Mouse (Mus musculus) erythroblast, embryonic 14.5 days (primary cell): ENCODE data around the gene Hunk. TPM values are rescaled to one million over a fixed set of nuclear protein-coding genes. Genes with fewer than 3 reads are reported as not detected.

Source experiments
- H3K27me3 ChIP-seq: 2 replicates; pipeline ENCODE4 v1.6.1; 2012; ENCODE audit warnings: inconsistent platforms; ENCODE audit not compliant: control insufficient read depth
- H3K36me3 ChIP-seq: 2 replicates; pipeline ENCODE4 v1.6.1; 2012; ENCODE audit warnings: mild to moderate bottlenecking, inconsistent platforms; ENCODE audit not compliant: control insufficient read depth
- H3K4me1 ChIP-seq: 2 replicates; pipeline ENCODE4 v1.6.1; 2012; ENCODE audit warnings: inconsistent platforms; ENCODE audit not compliant: control insufficient read depth
- H3K4me3 ChIP-seq: replicated peaks from 2 replicates; pipeline ENCODE3; 2012; ENCODE audit warnings: moderate library complexity, mild to moderate bottlenecking, inconsistent platforms
- H3K9me3 ChIP-seq: 2 replicates; pipeline ENCODE4 v1.6.1; 2012; ENCODE audit warnings: low read length, inconsistent platforms, mixed read lengths; ENCODE audit not compliant: control insufficient read depth
- GATA1 ChIP-seq: IDR thresholded peaks from 2 replicates; pipeline ENCODE4 v1.6.1; 2012; ENCODE audit warnings: low read length, inconsistent platforms, mixed read lengths
- TAL1 ChIP-seq: IDR thresholded peaks from 3 replicates; pipeline ENCODE4 v1.6.1; 2012; ENCODE audit warnings: low read length, inconsistent platforms, mixed read lengths
- polyA plus RNA-seq: library from polyadenylated mRNA; stranded (reverse); fragments of >175 nt; gene quantifications from 2 replicates; pipeline ENCODE4 v1.2.3, GENCODE M21; 2012

Gene Hunk
- 0.01 TPM in 1 of 2 replicates, not detected in the other for polyA plus RNA-seq

DNA sequence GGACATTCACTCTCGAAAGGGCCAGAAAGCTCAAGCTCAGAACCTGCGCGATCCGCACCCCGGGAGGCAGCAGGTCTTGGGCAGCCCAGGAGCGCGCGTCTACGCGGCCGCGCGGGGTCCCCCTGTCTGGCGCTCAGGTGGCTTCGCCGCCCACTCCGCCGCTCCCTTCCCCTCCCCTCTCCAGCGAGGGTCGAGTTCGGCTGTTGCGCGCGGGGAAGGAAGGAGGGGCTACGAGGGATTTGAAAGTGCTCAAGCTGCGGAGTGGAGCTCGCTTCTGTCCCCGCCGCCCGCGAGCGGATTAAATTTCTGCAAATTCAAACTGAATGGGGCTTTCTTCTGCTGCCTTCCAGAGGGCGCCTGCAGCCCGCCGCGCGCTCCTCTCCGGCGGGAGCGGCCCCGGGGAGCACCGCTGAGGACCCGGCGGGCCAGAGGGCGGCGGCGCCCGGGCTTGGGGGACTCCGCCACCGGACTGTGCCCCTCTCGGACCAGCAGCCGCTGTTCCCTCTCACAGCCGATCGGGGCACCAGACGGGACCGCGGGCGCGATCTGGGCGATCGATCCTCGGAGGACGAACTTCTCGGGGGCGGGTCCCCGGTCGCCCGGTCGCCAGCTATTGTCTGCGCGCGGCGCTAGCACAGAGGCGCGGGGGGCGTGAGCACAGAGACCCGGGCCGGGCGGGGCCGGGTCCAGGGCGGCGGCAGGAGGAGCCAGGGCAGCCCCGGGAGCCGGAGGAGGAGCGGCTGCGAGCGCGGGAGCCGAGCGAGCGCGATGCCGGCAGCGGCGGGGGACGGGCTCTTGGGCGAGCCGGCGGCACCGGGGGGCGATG lies at the start of gene Hunk:
Gene Hunk, plus strand, starts transcription at position 326 of the 826 bp plus-strand sequence.
- Histone ChIP-seq H3K9me3 (peaks cover 9% of the 10 kb centered on the region), H3K4me3 (peak within 1 kb of the TSS; percentile 60), H3K27me3 (peaks cover 59% of the 10 kb centered on the region), H3K4me1 (no peaks in the 10 kb centered on the region), H3K36me3 (no peaks in the 10 kb centered on the region; the same call in 1 of the 2 replicates)
- TF ChIP-seq GATA1: no peak
- TF ChIP-seq TAL1: no peak

- H3K27me3 ChIP-seq: no peaks in the 10 kb centered on the region
- H3K4me3 ChIP-seq: no peak overlapping the region
- TF ChIP-seq GATA1: no peak
- no peak for TF ChIP-seq TAL1
- no peaks in the 10 kb centered on the region for H3K4me1 ChIP-seq
- no peaks in the 10 kb centered on the region; the same call in 1 of the 2 replicates for H3K9me3 ChIP-seq
- no peaks in the 10 kb centered on the region for H3K36me3 ChIP-seq
Measured at GRCm38 (mm10) chr16:90339026-90339425, 46.8 kb upstream of the Hunk start.

GRCm38 (mm10) chr16:90341086-90341485 lies 44.7 kb upstream of the Hunk start:
- H3K27me3 ChIP-seq: no peaks in the 10 kb centered on the region

GRCm38 (mm10) chr16:90349700-90350548 lies 35.9 kb upstream of the Hunk start:
- Histone ChIP-seq H3K27me3 (no peaks in the 10 kb centered on the region; the same call in 1 of the 2 replicates), H3K4me1 (no peaks in the 10 kb centered on the region), H3K4me3 (no peak overlapping the region), H3K9me3 (no peaks in the 10 kb centered on the region; the same call in 1 of the 2 replicates), H3K36me3 (no peaks in the 10 kb centered on the region)
- TF ChIP-seq GATA1 (no peak), TAL1 (no peak)

More at GRCm38 (mm10) chr16:90341086-90341485, 44.7 kb upstream of the Hunk start:
- Histone ChIP-seq H3K4me1 (no peaks in the 10 kb centered on the region), H3K36me3 (no peaks in the 10 kb centered on the region), H3K4me3 (no peak overlapping the region), H3K9me3 (no peaks in the 10 kb centered on the region; the same call in 1 of the 2 replicates)
- TF ChIP-seq GATA1 (no peak), TAL1 (no peak)

GRCm38 (mm10) chr16:90351726-90352125 lies 34.1 kb upstream of the Hunk start:
- no peak overlapping the region for H3K4me3 ChIP-seq
- no peaks in the 10 kb centered on the region for H3K4me1 ChIP-seq
- no peaks in the 10 kb centered on the region; the same call in 1 of the 2 replicates for H3K9me3 ChIP-seq
- no peaks in the 10 kb centered on the region; the same call in 1 of the 2 replicates for H3K27me3 ChIP-seq
- TF ChIP-seq GATA1 (no peak), TAL1 (no peak)
- H3K36me3 ChIP-seq: no peaks in the 10 kb centered on the region

GRCm38 (mm10) chr16:90352691-90353090 lies 33.1 kb upstream of the Hunk start:
- no peaks in the 10 kb centered on the region for H3K36me3 ChIP-seq
- H3K4me3 ChIP-seq: no peak overlapping the region
- H3K9me3 ChIP-seq: no peaks in the 10 kb centered on the region; the same call in 1 of the 2 replicates
- no peaks in the 10 kb centered on the region for H3K4me1 ChIP-seq
- H3K27me3 ChIP-seq: no peaks in the 10 kb centered on the region; the same call in 1 of the 2 replicates
- TF ChIP-seq GATA1: no peak
- TF ChIP-seq TAL1: no peak

DNA sequence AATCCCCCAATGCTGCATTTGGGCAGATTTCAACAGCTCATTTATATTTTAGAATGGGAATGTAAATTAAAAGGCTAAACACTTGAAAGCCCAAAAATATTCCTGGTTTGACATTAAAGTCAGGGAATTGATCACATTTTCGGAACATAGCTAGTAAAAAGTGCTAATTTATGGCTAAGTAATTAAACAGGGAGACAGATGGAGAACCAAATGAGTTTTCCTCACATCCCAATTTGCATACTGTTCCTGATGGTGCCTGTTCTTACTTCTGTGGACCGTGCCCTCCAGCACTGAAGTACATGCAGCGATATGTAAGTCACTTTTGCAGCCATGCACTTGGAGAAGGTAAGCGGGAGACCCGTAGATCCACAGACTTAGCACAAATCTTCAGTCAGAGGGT lies 32.7 kb upstream of the Hunk start:
- no peaks in the 10 kb centered on the region; the same call in 1 of the 2 replicates for H3K9me3 ChIP-seq
- H3K27me3 ChIP-seq: no peaks in the 10 kb centered on the region; the same call in 1 of the 2 replicates
- H3K4me3 ChIP-seq: no peak overlapping the region
- TF ChIP-seq TAL1 (no peak), GATA1 (no peak)
- no peaks in the 10 kb centered on the region for H3K4me1 ChIP-seq
- no peaks in the 10 kb centered on the region for H3K36me3 ChIP-seq

DNA sequence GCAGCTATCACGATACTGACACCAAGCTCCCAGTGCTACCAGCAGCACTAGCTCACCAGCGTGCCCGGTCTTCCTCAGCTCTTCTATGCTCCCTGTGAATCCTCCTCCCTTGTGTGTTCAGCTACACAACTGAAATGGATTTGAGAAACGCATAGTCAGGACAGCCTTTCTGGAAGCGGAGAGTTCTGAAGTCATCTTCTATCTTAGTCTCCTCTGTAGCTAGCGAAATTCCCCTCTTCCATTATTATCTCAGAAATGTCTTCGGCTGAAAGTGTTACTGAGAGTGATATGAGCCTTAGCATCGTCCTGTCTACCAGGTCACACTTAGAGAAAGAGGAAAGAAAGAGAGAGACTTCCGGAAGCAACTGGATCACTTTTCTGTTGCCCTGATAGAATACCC lies 26.5 kb upstream of the Hunk start:
- H3K4me1 ChIP-seq: no peaks in the 10 kb centered on the region
- no peaks in the 10 kb centered on the region for H3K36me3 ChIP-seq
- no peaks in the 10 kb centered on the region for H3K27me3 ChIP-seq
- no peak overlapping the region for H3K4me3 ChIP-seq
- TF ChIP-seq GATA1 (no peak), TAL1 (no peak)
- no peaks in the 10 kb centered on the region for H3K9me3 ChIP-seq

- Histone ChIP-seq H3K4me1 (no peaks in the 10 kb centered on the region), H3K9me3 (no peaks in the 10 kb centered on the region), H3K4me3 (no peak overlapping the region), H3K27me3 (no peaks in the 10 kb centered on the region), H3K36me3 (no peaks in the 10 kb centered on the region)
- TF ChIP-seq TAL1 (no peak), GATA1 (no peak)
Measured at GRCm38 (mm10) chr16:90359750-90360149, 26.1 kb upstream of the Hunk start.
